In genomic region chr11:88773961-88774360, GRCm38 (mm10) we compare ENCODE assay signal across 17 mouse cellular contexts. TPM values are rescaled to one million over a fixed set of nuclear protein-coding genes. Genes with fewer than 3 reads are reported as not detected.
DNase-seq lines count a peak whose midpoint lies in the region; ATAC-seq and TF ChIP-seq lines count a peak whose summit lies in the region.
"Had no signal": no experiment of that assay in that cellular context is flagged by ENCODE, and none has a peak within 500 bp of the region (broad histone marks: within the 10 kb centered on the region; RNA-seq: fewer than 3 reads in every experiment).

No protein-coding gene starts in this region.

- 71% methylated on average over 6 of the region's 6 CpGs for WGBS in forebrain, embryonic 10.5 days
- 50% methylated on average over 6 of the region's 6 CpGs for WGBS in forebrain, postnatal 0 days
- 61% methylated on average over 6 of the region's 6 CpGs for WGBS in hindbrain, embryonic 11.5 days
- 51% methylated on average over 6 of the region's 6 CpGs for WGBS in hindbrain, embryonic 13.5 days

- ATAC-seq in forebrain, postnatal 0 days = no peak
- ATAC-seq in hindbrain, embryonic 11.5 days (ENCODE audit: low FRiP score) = no peak
- no peak for ATAC-seq in hindbrain, embryonic 13.5 days (ENCODE audit: low FRiP score)
- ATAC-seq: activated CD4-positive, CD25-positive, alpha-beta regulatory T cell, adult 4 months; forebrain, embryonic 15.5 days had no signal

- DNase-seq in forebrain, embryonic 10.5 days (ENCODE audit: extremely low spot score, low spot score) = peak; percentile 23
- DNase-seq in forebrain, postnatal 0 days = no peak
- DNase-seq in hindbrain, embryonic 11.5 days (ENCODE audit: low spot score) = no peak
- peak; percentile 77 for DNase-seq in Muller cell, postnatal 12 days (ENCODE audit: inconsistent ontology term)
- DNase-seq in adrenal gland, postnatal 36 days = peak; percentile 14 to 42
- no peak for DNase-seq in spleen, postnatal 4 days (ENCODE audit: low spot score in 2 of 2)
- DNase-seq: cerebellum, postnatal 25 days; kidney, adult 18-20 months; kidney, postnatal 25 days; layer of hippocampus, postnatal 36 days; liver, embryonic 13.5 days; thymus, postnatal 25 days had no signal

- no peak overlapping the region for H3K9ac ChIP-seq in forebrain, postnatal 0 days
- no peak overlapping the region for H3K9ac ChIP-seq in hindbrain, embryonic 11.5 days (ENCODE audit: low read depth, low read length)
- H3K9ac ChIP-seq in hindbrain, embryonic 13.5 days = no peak overlapping the region
- H3K9ac ChIP-seq: forebrain, embryonic 15.5 days; hindbrain, embryonic 14.5 days; liver, embryonic 13.5 days had no signal

- H3K36me3 ChIP-seq in forebrain, embryonic 10.5 days (replicated peaks) = no peaks in the 10 kb centered on the region
- H3K36me3 ChIP-seq in forebrain, postnatal 0 days (ENCODE audit: insufficient read depth) = no peaks in the 10 kb centered on the region
- H3K36me3 ChIP-seq in hindbrain, embryonic 11.5 days (ENCODE audit: control insufficient read depth, insufficient read depth, low read length) = no peaks in the 10 kb centered on the region
- H3K36me3 ChIP-seq in hindbrain, embryonic 13.5 days = no peaks in the 10 kb centered on the region
- H3K36me3 ChIP-seq: forebrain, embryonic 15.5 days; limb, embryonic 10.5 days; liver, embryonic 13.5 days had no signal

- H3K4me1 ChIP-seq in forebrain, embryonic 10.5 days = peaks cover 46% of the 10 kb centered on the region
- no peaks in the 10 kb centered on the region for H3K4me1 ChIP-seq in forebrain, postnatal 0 days (ENCODE audit: insufficient read depth)
- no peaks in the 10 kb centered on the region for H3K4me1 ChIP-seq in hindbrain, embryonic 11.5 days (replicated peaks; ENCODE audit: control insufficient read depth, insufficient read depth, low read length)
- peaks cover 4% of the 10 kb centered on the region for H3K4me1 ChIP-seq in hindbrain, embryonic 13.5 days (replicated peaks)
- H3K4me1 ChIP-seq: liver, embryonic 13.5 days had no signal

- H3K27ac ChIP-seq in forebrain, embryonic 10.5 days = peak overlapping the region; percentile 79
- no peak overlapping the region for H3K27ac ChIP-seq in forebrain, postnatal 0 days (ENCODE audit: low read depth, low read length)
- H3K27ac ChIP-seq in hindbrain, embryonic 11.5 days (ENCODE audit: low read depth, low read length) = 0 out of 2 replicates have a peak overlapping the region, but pooled peaks have one; percentile 39
- H3K27ac ChIP-seq in hindbrain, embryonic 13.5 days = no peak overlapping the region
- H3K27ac ChIP-seq: limb, embryonic 10.5 days; liver, embryonic 13.5 days had no signal

- no peak for TF ChIP-seq CTCF in forebrain, postnatal 0 days (IDR thresholded peaks at IDR 0.05; ENCODE audit: low read depth)

- H3K4me3 ChIP-seq in forebrain, embryonic 10.5 days = no peak overlapping the region
- no peak overlapping the region for H3K4me3 ChIP-seq in forebrain, postnatal 0 days (ENCODE audit: low read depth, low read length)
- H3K4me3 ChIP-seq in hindbrain, embryonic 11.5 days (ENCODE audit: low read depth, low read length) = no peak overlapping the region
- no peak overlapping the region for H3K4me3 ChIP-seq in hindbrain, embryonic 13.5 days
- H3K4me3 ChIP-seq: forebrain, embryonic 15.5 days; limb, embryonic 10.5 days; liver, embryonic 13.5 days had no signal

- no peak overlapping the region for H3K4me2 ChIP-seq in forebrain, postnatal 0 days (ENCODE audit: low read depth)
- H3K4me2 ChIP-seq in hindbrain, embryonic 11.5 days (replicated peaks; ENCODE audit: low read depth, low read length) = no peak overlapping the region
- H3K4me2 ChIP-seq in hindbrain, embryonic 13.5 days = no peak overlapping the region
- H3K4me2 ChIP-seq: forebrain, embryonic 15.5 days; hindbrain, embryonic 14.5 days; liver, embryonic 13.5 days had no signal

- H3K27me3 ChIP-seq in forebrain, embryonic 10.5 days (ENCODE audit: poor library complexity, severe bottlenecking) = peaks cover 56% of the 10 kb centered on the region
- H3K27me3 ChIP-seq in forebrain, postnatal 0 days (ENCODE audit: insufficient read depth, low read length) = no peaks in the 10 kb centered on the region
- H3K27me3 ChIP-seq in hindbrain, embryonic 11.5 days (ENCODE audit: control insufficient read depth, insufficient read depth, low read length) = no peaks in the 10 kb centered on the region
- H3K27me3 ChIP-seq in hindbrain, embryonic 13.5 days = no peaks in the 10 kb centered on the region
- H3K27me3 ChIP-seq: forebrain, embryonic 15.5 days; liver, embryonic 13.5 days had no signal

- H3K9me3 ChIP-seq in forebrain, embryonic 10.5 days = no peaks in the 10 kb centered on the region
- no peaks in the 10 kb centered on the region for H3K9me3 ChIP-seq in forebrain, postnatal 0 days (ENCODE audit: low read length)
- no peaks in the 10 kb centered on the region for H3K9me3 ChIP-seq in hindbrain, embryonic 11.5 days (ENCODE audit: control insufficient read depth, low read length)
- H3K9me3 ChIP-seq in hindbrain, embryonic 13.5 days = no peaks in the 10 kb centered on the region
- H3K9me3 ChIP-seq: forebrain, embryonic 15.5 days; limb, embryonic 10.5 days; liver, embryonic 13.5 days had no signal

RNA-seq across cellular contexts. Expression of gene Msi2, which starts 55.6 kb away (rescaled TPM):
- 19.2 and 20.4 TPM in 2 replicates for polyA plus RNA-seq in forebrain, embryonic 10.5 days (2016; fragmentation: Nextera tagmentation; extraction: Ambion mirVana)
- total RNA-seq in forebrain, postnatal 0 days (2014; rRNA removed) = 81.4 and 107 TPM in 2 replicates
- 9.8 and 18.5 TPM in 2 replicates for polyA plus RNA-seq in forebrain, postnatal 0 days (2015; fragmentation: Nextera tagmentation; extraction: Ambion mirVana)
- 26.7 and 40.1 TPM in 2 replicates for polyA plus RNA-seq in hindbrain, embryonic 11.5 days (2014; fragmentation: Nextera tagmentation; extraction: Ambion mirVana)
- polyA plus RNA-seq in hindbrain, embryonic 13.5 days (2015; fragmentation: Nextera tagmentation; extraction: Ambion mirVana) = 36.6 and 41.0 TPM in 2 replicates
- 100 to 1,000 TPM; 181 to 262 TPM for total RNA-seq in adrenal gland, postnatal 36 days (2021)

Comparison
In these comparisons a context has a peak if more than half of its experiments do, and no peak if none do; other contexts are left out.
1. DNase-seq: peak in forebrain, embryonic 10.5 days (single experiment), Muller cell, postnatal 12 days (single experiment) and adrenal gland, postnatal 36 days (2 of 2); none in forebrain, postnatal 0 days (single experiment), hindbrain, embryonic 11.5 days (single experiment) and spleen, postnatal 4 days (0 of 2).
2. H3K27ac ChIP-seq: peak in forebrain, embryonic 10.5 days (single experiment) and hindbrain, embryonic 11.5 days (single experiment); none in forebrain, postnatal 0 days (single experiment) and hindbrain, embryonic 13.5 days (single experiment).